Mouse (Mus musculus) cerebellum, adult 11-12 months (tissue): ENCODE data around the gene Letmd1.
A peak's percentile ranks its signal among the peaks of the same experiment; 100 is the strongest.
"Not testable (repeated sequence)": the region's sequence is repeated elsewhere in the genome, so short reads cannot be mapped to it uniquely, and the experiment has no call there.

Experiments
- DNase-seq: peaks from one replicate; pipeline ENCODE4 v3.0.0; 2022

Letmd1 gene

GRCm38 (mm10) chr15:100452486-100452885, 16.3 kb upstream of the Letmd1 start:
- no peak for DNase-seq

GRCm38 (mm10) chr15:100456356-100456991, 12.3 kb upstream of the Letmd1 start:
- DNase-seq: no peak

- peak; percentile 52 for DNase-seq
These were observed 11.5 kb upstream of the Letmd1 start for GRCm38 (mm10) chr15:100457340-100457739.

- DNase-seq: peak; percentile 48
These were observed 10.8 kb upstream of the Letmd1 start for GRCm38 (mm10) chr15:100458055-100458454.

GRCm38 (mm10) chr15:100460942-100461341, 7.9 kb upstream of the Letmd1 start:
- DNase-seq: no peak

- no peak for DNase-seq
These were observed 7.2 kb upstream of the Letmd1 start for GRCm38 (mm10) chr15:100461646-100462045.

GRCm38 (mm10) chr15:100462086-100462485, 6.7 kb upstream of the Letmd1 start:
- DNase-seq: no peak

- peak; percentile 51 for DNase-seq
These were observed 5.1 kb upstream of the Letmd1 start for GRCm38 (mm10) chr15:100463712-100464111.

GRCm38 (mm10) chr15:100465432-100465831, 3.4 kb upstream of the Letmd1 start:
- no peak for DNase-seq

GRCm38 (mm10) chr15:100467738-100468137, 1.1 kb upstream of the Letmd1 start:
- no peak for DNase-seq

GRCm38 (mm10) chr15:100469189-100469545, 344 bp downstream of the Letmd1 start:
- DNase-seq: no peak

GRCm38 (mm10) chr15:100470037-100470436, 1.2 kb downstream of the Letmd1 start:
- DNase-seq: no peak

- DNase-seq: no peak
These were observed 5.2 kb downstream of the Letmd1 start for GRCm38 (mm10) chr15:100473926-100474503.

- no peak for DNase-seq
These were observed 9.5 kb downstream of the Letmd1 start for GRCm38 (mm10) chr15:100478351-100478750.

- no peak for DNase-seq
These were observed 10.1 kb downstream of the Letmd1 start for GRCm38 (mm10) chr15:100478925-100479324.

GRCm38 (mm10) chr15:100485576-100485975, 16.8 kb downstream of the Letmd1 start:
- DNase-seq: no peak

GRCm38 (mm10) chr15:100486450-100486849, 17.6 kb downstream of the Letmd1 start:
- DNase-seq: no peak

GRCm38 (mm10) chr15:100487050-100487449, 18.2 kb downstream of the Letmd1 start:
- no peak for DNase-seq

- not testable (repeated sequence) for DNase-seq
These were observed 19.5 kb downstream of the Letmd1 start for GRCm38 (mm10) chr15:100488297-100488696.

GRCm38 (mm10) chr15:100489263-100489662, 20.4 kb downstream of the Letmd1 start:
- DNase-seq: no peak

- no peak for DNase-seq
These were observed 23.1 kb downstream of the Letmd1 start for GRCm38 (mm10) chr15:100491966-100492365.

GRCm38 (mm10) chr15:100494647-100495046, 25.8 kb downstream of the Letmd1 start:
- no peak for DNase-seq

- peak; percentile 92 for DNase-seq
These were observed 26.3 kb downstream of the Letmd1 start, which contains the start of gene Csrnp2 for GRCm38 (mm10) chr15:100495102-100495501. Gene Csrnp2 (minus strand): TSS chr15:100495488.

- not testable (repeated sequence) for DNase-seq
These were observed 30.7 kb downstream of the Letmd1 start for GRCm38 (mm10) chr15:100499506-100499905.
